Mouse (Mus musculus) retina, postnatal 7 days (tissue): ENCODE data around the gene Acaca.
A peak's percentile ranks its signal among the peaks of the same experiment; 100 is the strongest.
"Not testable (repeated sequence)": the region's sequence is repeated elsewhere in the genome, so short reads cannot be mapped to it uniquely, and the experiment has no call there.

Source experiments
- DNase-seq: peaks from one replicate; pipeline ENCODE4 v3.0.0-alpha.2; 2012; ENCODE audit warnings: low read depth, low spot score

Acaca gene

GRCm38 (mm10) chr11:84389332-84389731, 259.9 kb downstream of the Acaca start:
- DNase-seq = no peak

DNA sequence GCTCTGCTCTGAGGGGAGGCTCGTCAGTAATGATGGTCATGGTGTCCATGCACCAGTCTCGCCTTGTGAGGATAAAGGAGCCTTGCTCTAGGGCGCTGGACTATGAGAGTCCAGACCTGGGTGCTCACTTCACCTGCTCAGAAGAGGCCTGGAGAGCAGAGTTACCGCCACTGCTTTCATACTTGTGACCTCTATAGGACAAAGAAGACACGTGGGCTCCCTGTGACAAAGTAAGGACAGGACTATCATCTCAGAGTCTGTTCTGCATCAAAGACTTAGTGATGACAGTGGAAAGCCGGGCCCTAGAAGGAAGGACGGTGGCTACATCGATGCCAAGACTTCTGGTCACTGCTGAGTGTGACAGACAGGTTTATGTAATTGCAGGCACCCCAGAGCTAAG, 261.7 kb downstream of the Acaca start:
- DNase-seq = no peak

DNA sequence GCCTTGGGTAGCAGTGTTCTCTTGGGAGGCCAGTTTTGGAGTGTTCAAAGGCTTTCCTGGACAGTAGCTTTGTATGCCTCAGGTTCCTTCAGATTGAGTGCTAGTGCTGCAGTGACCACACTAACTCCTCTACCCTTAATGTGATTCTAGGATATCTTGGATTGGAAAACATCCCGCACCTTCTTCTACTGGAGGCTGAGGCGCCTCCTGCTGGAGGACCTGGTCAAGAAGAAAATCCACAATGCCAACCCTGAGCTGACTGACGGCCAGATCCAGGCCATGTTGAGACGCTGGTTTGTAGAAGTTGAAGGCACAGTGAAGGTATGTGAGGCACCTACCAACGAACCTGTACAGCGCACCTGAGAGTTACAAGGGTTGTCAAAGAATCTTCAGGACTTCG, 262.6 kb downstream of the Acaca start:
- DNase-seq = not testable (repeated sequence)

- no peak for DNase-seq
Measured at GRCm38 (mm10) chr11:84393571-84393970, 264.1 kb downstream of the Acaca start.

DNA sequence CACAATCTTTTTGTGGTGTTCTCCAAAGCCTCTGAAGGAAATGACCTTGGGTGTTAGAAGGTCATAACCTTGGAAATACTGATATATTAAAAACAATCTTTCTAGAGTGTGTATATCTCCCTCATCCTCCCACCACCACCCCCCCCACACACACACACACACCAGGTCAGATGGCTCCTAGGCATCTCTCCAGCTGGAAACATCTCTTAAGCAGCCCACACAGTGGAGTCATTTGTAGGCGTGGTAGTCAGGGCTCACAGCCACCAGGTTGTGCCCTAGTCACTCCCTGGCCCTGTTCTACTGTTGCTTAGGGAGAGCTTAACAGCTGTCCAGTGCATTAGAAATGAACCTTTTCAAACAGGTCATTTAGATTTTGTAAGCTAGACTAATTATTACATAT, 265.5 kb downstream of the Acaca start:
- DNase-seq = no peak

DNA sequence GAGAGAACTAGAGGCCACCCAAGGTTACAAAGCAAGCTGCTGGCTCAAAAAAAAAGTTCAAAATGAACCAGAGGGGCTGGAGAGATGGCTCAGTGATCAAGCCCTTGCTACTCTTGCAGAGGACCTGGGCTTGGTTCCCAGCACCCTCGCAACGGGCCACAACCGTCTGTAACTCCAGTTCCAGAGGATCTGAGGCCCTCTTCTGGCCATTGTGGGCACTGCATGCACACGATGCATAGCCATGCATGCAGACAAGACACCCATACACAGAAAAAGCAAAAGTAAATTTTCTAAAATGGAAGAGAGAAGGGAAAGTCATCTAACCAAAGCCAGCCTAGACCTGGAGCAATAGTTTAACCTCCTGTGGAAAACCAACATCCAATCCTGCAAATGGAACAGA, 277.3 kb downstream of the Acaca start:
- DNase-seq = no peak

- DNase-seq = no peak
Measured at GRCm38 (mm10) chr11:84410383-84410782, 280.9 kb downstream of the Acaca start.

DNA sequence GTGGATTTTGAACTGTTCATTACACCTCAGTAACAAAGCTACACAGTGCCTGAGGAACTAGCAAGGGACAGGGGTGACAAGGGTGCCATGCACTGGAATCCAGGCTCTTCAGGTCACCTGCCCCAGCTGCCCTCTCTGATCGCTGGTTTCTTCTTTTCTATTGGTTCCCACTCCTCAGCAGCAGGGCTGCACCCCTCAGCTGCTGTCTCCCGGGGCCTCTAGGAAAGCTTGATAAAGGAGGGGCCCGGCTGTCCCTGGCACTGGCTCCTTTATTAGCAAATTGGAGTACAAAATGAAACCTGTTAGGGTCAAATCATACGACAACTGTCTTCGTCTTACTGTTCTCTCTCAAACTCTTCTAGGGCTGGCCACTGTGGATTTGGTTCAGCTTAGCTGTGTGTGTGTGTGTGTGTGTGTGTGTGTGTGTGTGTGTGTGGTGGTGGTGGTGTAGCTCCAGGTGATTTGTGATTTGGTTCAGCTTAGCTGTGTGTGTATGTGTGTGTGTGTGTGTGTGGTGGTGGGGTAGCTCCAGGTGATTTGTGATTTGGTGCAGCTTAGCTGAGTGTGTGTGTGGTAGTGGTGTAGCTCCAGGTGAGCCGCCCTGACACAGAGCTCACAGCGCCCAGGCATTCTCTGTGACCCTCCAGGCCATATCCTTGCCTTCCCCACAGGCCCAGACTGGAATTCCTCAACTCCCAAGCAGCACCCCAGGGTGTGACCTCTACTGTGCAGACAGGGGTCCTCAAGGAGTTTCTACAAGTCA, 281.6 kb downstream of the Acaca start:
- no peak for DNase-seq

DNA sequence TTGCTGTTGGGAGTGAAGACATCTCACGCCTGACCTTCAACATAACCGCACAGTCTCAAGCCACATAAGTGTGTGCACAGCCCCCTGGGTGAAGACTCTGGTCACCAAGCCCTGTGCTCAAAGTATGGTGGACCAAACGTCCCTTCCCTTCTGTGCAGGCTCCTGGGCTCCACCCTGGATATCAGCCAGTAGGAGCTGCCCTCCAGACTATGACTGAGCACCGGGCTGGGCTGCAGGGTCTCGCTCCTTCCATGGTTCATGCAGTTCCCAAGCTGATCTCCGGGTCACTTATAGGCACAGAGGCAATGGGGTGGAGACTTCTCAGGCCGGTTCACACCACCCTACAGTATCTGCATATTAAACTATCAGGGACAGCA, 282.2 kb downstream of the Acaca start:
- DNase-seq = no peak

DNA sequence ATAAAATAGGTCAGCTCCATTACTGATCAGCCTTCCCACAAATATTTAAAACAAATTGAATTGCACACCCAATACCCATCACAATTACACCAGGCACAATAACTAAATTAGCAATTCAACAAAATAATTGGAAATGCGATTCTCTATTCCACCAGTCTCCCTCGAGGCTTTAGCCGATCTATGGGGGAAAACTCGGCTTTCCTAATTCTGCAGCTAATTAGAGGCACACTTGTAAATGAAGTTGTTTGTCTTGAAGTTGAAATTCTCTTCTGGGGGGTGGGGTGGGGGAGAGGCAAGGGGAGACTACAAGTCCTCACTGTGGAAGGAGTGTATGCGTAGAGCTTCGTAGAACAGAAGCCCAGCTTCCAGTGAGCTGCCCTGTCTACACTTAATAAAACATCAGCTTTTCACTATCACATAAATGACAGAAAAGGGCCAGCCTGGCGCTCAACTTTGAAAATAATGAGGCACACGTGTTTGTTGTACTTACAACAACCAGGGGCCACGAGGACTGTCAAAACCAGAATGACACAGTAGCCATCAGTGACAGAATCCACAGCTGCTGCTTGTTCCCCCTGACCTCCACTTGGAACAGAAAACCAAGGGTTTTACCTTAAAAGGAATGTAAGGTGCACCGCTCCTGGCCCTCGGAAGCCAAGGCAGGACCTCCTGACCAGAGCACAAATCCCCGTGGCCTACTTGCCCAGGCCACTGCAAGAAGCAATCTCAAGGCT, 282.9 kb downstream of the Acaca start:
- DNase-seq = no peak

GRCm38 (mm10) chr11:84413111-84413510, 283.6 kb downstream of the Acaca start:
- no peak for DNase-seq

GRCm38 (mm10) chr11:84420779-84421178, 291.3 kb downstream of the Acaca start:
- DNase-seq = no peak

- DNase-seq = no peak
Measured at GRCm38 (mm10) chr11:84425736-84426632, 296.5 kb downstream of the Acaca start.

GRCm38 (mm10) chr11:84426633-84426998, 297.1 kb downstream of the Acaca start:
- no peak for DNase-seq

DNA sequence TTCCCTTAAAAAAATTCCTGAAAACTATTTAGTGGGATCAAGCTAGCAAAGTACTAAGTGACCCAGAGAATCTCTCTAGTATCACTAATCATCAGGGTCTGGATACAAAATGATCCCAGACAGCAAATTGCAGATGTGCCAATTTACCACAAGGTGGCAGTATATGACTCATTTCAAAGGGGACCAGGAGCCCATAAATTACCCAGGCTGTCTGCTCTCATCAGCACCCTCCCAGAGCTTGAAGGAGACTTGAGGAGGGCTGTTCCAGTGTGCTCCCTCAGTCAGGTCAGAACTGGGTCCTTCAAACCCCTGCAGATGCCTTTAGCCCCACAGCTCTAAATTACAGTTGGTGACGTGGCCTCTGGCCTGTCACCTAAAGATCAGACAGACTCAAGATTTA, 300.1 kb downstream of the Acaca start:
- DNase-seq = peak; percentile 43

GRCm38 (mm10) chr11:84430336-84430735, 300.9 kb downstream of the Acaca start:
- no peak for DNase-seq

GRCm38 (mm10) chr11:84434879-84435278, 305.4 kb downstream of the Acaca start:
- DNase-seq = no peak

DNA sequence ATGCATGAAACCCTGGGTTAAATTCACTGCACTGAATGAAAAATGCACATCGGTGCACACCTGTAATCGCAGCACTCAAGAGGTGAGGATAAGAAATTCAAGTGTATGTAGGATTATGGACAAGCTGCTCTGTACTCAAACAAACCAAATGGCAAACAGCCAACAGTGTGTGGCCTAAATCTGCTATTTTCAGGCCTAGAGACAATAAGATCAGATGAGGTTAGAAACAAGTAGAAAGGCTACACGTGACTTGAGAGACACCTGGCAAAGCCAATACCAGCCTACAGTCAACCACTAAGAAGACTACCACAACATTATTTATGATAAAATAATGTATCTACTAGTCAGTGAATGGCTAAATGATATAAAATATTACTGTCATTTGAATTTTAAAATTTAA, 310.9 kb downstream of the Acaca start:
- no peak for DNase-seq

DNA sequence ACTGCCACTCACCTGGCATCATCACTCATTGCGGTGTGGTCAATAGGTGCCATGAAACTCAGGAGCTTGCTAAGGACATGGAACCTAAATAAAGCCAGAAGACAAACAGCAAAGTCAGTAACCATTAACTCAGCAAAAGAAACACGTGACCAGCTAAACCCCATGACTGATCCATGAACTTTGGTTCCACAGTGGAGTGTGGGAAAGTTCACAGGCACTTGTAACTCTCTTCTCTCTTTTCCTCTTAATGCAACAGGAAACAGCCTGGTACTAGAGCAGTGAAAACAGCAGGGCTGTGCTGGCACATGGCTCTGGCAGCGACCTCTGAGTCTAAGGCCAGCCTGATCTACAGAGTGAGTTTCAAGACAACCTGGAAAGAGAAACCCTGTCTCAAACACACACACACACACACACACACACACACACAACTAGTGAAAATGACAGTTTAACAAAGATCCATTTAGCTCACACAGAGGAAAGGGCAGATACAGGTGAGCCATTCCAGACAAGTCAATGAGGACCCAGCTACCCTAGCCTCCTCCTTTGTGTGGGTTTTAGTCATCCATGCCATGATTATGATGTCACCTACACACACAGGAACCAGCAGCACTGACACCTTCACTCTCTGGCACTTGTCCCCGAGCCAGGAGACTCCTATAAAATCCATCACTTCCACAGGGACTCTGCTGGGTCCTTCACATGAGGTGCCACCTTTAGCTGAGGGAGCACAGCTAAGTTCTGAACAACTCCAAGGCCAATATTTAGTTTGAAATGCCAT, 313.3 kb downstream of the Acaca start:
- DNase-seq = no peak
